Mouse (Mus musculus): ENCODE results near the gene 2410004P03Rik. TPM values are rescaled to one million over a fixed set of nuclear protein-coding genes. Genes with fewer than 3 reads are reported as not detected.
"Not testable (repeated sequence)": the region's sequence is repeated elsewhere in the genome, so short reads cannot be mapped to it uniquely, and the experiment has no call there.

2410004P03Rik gene
- polyA plus RNA-seq, 1 experiment from 2014 or later = 0.26 TPM

- no peak for DNase-seq (ENCODE audit: low spot score)
- WGBS = 64% methylated on average over 9 of the region's 9 CpGs
- ATAC-seq (replicated peaks; ENCODE audit: low FRiP score, low TSS enrichment, low read depth) = 0 out of 2 replicates have a peak, but pooled peaks have one; percentile 34
- Histone ChIP-seq H3K4me3 (ENCODE audit: low read depth, low read length) (no peak overlapping the region), H3K36me3 (ENCODE audit: control insufficient read depth, insufficient read depth, low read length) (no peaks in the 10 kb centered on the region), H3K4me1 (replicated peaks; ENCODE audit: control insufficient read depth, insufficient read depth, low read length) (no peaks in the 10 kb centered on the region; the same call in 1 of the 2 replicates), H3K4me2 (ENCODE audit: low read length) (no peak overlapping the region), H3K9me3 (ENCODE audit: control insufficient read depth, low read length) (no peaks in the 10 kb centered on the region), H3K27me3 (replicated peaks; ENCODE audit: control insufficient read depth, insufficient read depth, low read length) (no peaks in the 10 kb centered on the region), H3K9ac (ENCODE audit: low read length) (no peak overlapping the region), H3K27ac (ENCODE audit: low read depth) (no peak overlapping the region)
Measured at GRCm38 (mm10) chr12:17033464-17033841, 21.9 kb upstream of the 2410004P03Rik start.

DNA sequence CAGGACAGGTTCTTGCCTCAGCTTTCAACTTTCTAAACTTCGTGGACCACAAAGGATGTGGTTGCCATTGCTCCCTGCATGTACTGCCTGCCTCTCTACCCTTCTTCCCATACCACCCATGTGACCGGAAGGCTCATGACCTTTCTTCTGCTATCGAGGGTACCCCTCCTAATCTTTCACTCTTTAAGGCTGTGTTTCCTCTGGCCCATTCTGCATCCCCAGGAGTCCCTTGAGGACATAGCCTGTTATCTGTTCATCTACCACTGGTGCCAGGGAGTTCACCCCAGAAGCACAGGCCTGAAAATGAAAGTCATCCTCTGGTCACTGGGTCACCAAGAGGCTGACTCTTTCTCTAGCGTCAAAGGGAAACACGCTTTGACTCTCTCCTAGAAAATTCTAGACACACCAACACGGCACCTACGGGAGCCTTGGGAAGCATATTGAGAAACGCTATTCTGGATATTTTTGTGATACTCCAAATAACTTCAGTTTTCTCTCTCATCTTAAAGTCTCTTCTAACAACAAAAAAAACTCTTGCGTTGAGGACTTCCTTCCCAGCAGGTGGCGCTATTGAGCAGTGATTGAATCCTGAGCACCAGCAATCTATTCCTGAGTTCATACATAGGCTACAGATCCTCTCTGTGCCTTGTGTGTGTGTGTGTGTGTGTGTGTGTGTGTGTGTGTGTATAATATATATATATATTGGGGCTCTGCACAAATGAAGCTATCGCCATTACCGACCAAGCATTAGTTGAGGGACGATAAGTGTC, 21.4 kb upstream of the 2410004P03Rik start:
- Histone ChIP-seq H3K36me3 (ENCODE audit: control insufficient read depth, insufficient read depth, low read length) (no peaks in the 10 kb centered on the region), H3K27ac (ENCODE audit: low read depth) (no peak overlapping the region), H3K27me3 (replicated peaks; ENCODE audit: control insufficient read depth, insufficient read depth, low read length) (no peaks in the 10 kb centered on the region), H3K9ac (ENCODE audit: low read length) (no peak overlapping the region), H3K4me3 (ENCODE audit: low read depth, low read length) (no peak overlapping the region), H3K9me3 (ENCODE audit: control insufficient read depth, low read length) (no peaks in the 10 kb centered on the region), H3K4me1 (replicated peaks; ENCODE audit: control insufficient read depth, insufficient read depth, low read length) (no peaks in the 10 kb centered on the region; the same call in 1 of the 2 replicates), H3K4me2 (ENCODE audit: low read length) (no peak overlapping the region)
- 32% methylated on average over 13 of the region's 13 CpGs for WGBS
- DNase-seq (ENCODE audit: low spot score) (peak; percentile 86), ATAC-seq (replicated peaks; ENCODE audit: low FRiP score, low TSS enrichment, low read depth) (no peak)

- H3K4me3 ChIP-seq (ENCODE audit: low read depth, low read length) = no peak overlapping the region
- no peaks in the 10 kb centered on the region for H3K36me3 ChIP-seq (ENCODE audit: control insufficient read depth, insufficient read depth, low read length)
- no peak overlapping the region for H3K27ac ChIP-seq (ENCODE audit: low read depth)
- H3K4me1 ChIP-seq (replicated peaks; ENCODE audit: control insufficient read depth, insufficient read depth, low read length) = no peaks in the 10 kb centered on the region
- H3K27me3 ChIP-seq (replicated peaks; ENCODE audit: control insufficient read depth, insufficient read depth, low read length) = no peaks in the 10 kb centered on the region
- 88% methylated on average over 6 of the region's 6 CpGs for WGBS
- ATAC-seq (replicated peaks; ENCODE audit: low FRiP score, low TSS enrichment, low read depth) (no peak), DNase-seq (ENCODE audit: low spot score) (no peak)
- H3K9ac ChIP-seq (ENCODE audit: low read length) = no peak overlapping the region
- H3K9me3 ChIP-seq (ENCODE audit: control insufficient read depth, low read length) = no peaks in the 10 kb centered on the region
- H3K4me2 ChIP-seq (ENCODE audit: low read length) = no peak overlapping the region
Measured at GRCm38 (mm10) chr12:17024554-17025110, 13.1 kb upstream of the 2410004P03Rik start.

DNA sequence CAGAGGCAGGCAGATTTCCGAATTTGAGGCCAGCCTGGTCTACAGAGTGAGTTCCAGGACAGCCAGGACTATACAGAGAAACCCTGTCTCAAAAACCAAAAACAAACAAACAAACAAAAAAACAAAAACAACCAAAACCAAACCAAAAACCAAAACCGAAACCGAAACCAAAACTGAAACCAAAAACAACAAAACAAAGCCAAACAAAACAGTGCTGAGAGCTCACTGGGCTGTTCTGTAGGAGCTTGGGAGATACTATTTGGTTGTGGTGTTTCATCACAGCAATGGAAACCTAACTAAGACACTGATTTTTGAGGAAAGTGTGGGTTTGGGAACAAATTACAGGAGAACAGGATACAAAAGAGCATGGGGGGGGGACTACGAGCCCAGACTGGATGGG, 10.6 kb upstream of the 2410004P03Rik start:
- WGBS = 81% methylated on average over 4 of the region's 4 CpGs
- H3K4me1 ChIP-seq (replicated peaks; ENCODE audit: control insufficient read depth, insufficient read depth, low read length) = no peaks in the 10 kb centered on the region
- no peaks in the 10 kb centered on the region for H3K9me3 ChIP-seq (ENCODE audit: control insufficient read depth, low read length)
- H3K4me2 ChIP-seq (ENCODE audit: low read length) = no peak overlapping the region
- no peak overlapping the region for H3K9ac ChIP-seq (ENCODE audit: low read length)
- no peak overlapping the region for H3K27ac ChIP-seq (ENCODE audit: low read depth)
- ATAC-seq (replicated peaks; ENCODE audit: low FRiP score, low TSS enrichment, low read depth) (no peak), DNase-seq (ENCODE audit: low spot score) (no peak)
- no peaks in the 10 kb centered on the region for H3K27me3 ChIP-seq (replicated peaks; ENCODE audit: control insufficient read depth, insufficient read depth, low read length)
- no peak overlapping the region for H3K4me3 ChIP-seq (ENCODE audit: low read depth, low read length)
- H3K36me3 ChIP-seq (ENCODE audit: control insufficient read depth, insufficient read depth, low read length) = no peaks in the 10 kb centered on the region

GRCm38 (mm10) chr12:17021125-17021524, 9.6 kb upstream of the 2410004P03Rik start:
- H3K36me3 ChIP-seq (ENCODE audit: control insufficient read depth, insufficient read depth, low read length); H3K27ac ChIP-seq (ENCODE audit: low read depth): not testable (repeated sequence)
- WGBS = 80% methylated on average over 4 of the region's 4 CpGs

DNA sequence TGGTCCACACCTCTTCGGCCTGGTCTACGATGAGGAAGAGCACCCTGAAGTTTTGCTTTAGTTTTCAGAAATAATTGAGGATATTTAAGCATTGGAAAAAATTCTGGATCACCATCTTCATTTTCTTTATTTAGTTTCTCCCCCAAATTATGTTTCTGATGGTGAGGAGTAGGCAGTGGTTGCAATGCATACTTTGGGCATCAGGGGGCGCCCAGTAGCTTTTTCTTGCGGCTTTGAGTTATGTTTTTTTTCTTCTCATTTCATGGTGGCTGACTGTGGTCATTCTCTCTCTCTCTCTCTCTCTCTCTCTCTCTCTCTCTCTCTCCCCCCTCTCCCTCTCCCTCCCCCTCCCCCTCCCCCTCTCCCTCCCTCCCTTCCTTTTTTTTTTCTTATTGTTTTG, 6.9 kb upstream of the 2410004P03Rik start:
- Histone ChIP-seq H3K9me3 (ENCODE audit: control insufficient read depth, low read length) (peaks cover 4% of the 10 kb centered on the region; the same call in 1 of the 2 replicates), H3K27ac (ENCODE audit: low read depth) (no peak overlapping the region), H3K27me3 (replicated peaks; ENCODE audit: control insufficient read depth, insufficient read depth, low read length) (no peaks in the 10 kb centered on the region), H3K4me2 (ENCODE audit: low read length) (no peak overlapping the region), H3K4me1 (replicated peaks; ENCODE audit: control insufficient read depth, insufficient read depth, low read length) (no peaks in the 10 kb centered on the region), H3K4me3 (ENCODE audit: low read depth, low read length) (no peak overlapping the region), H3K36me3 (ENCODE audit: control insufficient read depth, insufficient read depth, low read length) (no peaks in the 10 kb centered on the region), H3K9ac (ENCODE audit: low read length) (no peak overlapping the region)
- no peak for ATAC-seq (replicated peaks; ENCODE audit: low FRiP score, low TSS enrichment, low read depth)
- 26% methylated on average over 4 of the region's 4 CpGs for WGBS
- peak; percentile 87 for DNase-seq (ENCODE audit: low spot score)

More at GRCm38 (mm10) chr12:17021125-17021524, 9.6 kb upstream of the 2410004P03Rik start:
- H3K9ac ChIP-seq (ENCODE audit: low read length); H3K4me3 ChIP-seq (ENCODE audit: low read depth, low read length); H3K27me3 ChIP-seq (replicated peaks; ENCODE audit: control insufficient read depth, insufficient read depth, low read length); H3K4me1 ChIP-seq (replicated peaks; ENCODE audit: control insufficient read depth, insufficient read depth, low read length); H3K9me3 ChIP-seq (ENCODE audit: control insufficient read depth, low read length); DNase-seq (ENCODE audit: low spot score); ATAC-seq (replicated peaks; ENCODE audit: low FRiP score, low TSS enrichment, low read depth); H3K4me2 ChIP-seq (ENCODE audit: low read length): not testable (repeated sequence)

GRCm38 (mm10) chr12:17015711-17016110, 4.2 kb upstream of the 2410004P03Rik start:
- DNase-seq (ENCODE audit: low spot score) = no peak
- Histone ChIP-seq H3K27me3 (replicated peaks; ENCODE audit: control insufficient read depth, insufficient read depth, low read length) (no peaks in the 10 kb centered on the region), H3K9ac (ENCODE audit: low read length) (no peak overlapping the region), H3K4me2 (ENCODE audit: low read length) (no peak overlapping the region), H3K36me3 (ENCODE audit: control insufficient read depth, insufficient read depth, low read length) (no peaks in the 10 kb centered on the region), H3K27ac (ENCODE audit: low read depth) (no peak overlapping the region), H3K4me1 (replicated peaks; ENCODE audit: control insufficient read depth, insufficient read depth, low read length) (0 out of 2 replicates have a peak, but pooled peaks cover 3% of the 10 kb centered on the region), H3K9me3 (ENCODE audit: control insufficient read depth, low read length) (peaks cover 4% of the 10 kb centered on the region; the same call in 1 of the 2 replicates), H3K4me3 (ENCODE audit: low read depth, low read length) (no peak overlapping the region)
- ATAC-seq (replicated peaks; ENCODE audit: low FRiP score, low TSS enrichment, low read depth) = no peak
- WGBS = 66% methylated on average over 2 of the region's 2 CpGs

DNA sequence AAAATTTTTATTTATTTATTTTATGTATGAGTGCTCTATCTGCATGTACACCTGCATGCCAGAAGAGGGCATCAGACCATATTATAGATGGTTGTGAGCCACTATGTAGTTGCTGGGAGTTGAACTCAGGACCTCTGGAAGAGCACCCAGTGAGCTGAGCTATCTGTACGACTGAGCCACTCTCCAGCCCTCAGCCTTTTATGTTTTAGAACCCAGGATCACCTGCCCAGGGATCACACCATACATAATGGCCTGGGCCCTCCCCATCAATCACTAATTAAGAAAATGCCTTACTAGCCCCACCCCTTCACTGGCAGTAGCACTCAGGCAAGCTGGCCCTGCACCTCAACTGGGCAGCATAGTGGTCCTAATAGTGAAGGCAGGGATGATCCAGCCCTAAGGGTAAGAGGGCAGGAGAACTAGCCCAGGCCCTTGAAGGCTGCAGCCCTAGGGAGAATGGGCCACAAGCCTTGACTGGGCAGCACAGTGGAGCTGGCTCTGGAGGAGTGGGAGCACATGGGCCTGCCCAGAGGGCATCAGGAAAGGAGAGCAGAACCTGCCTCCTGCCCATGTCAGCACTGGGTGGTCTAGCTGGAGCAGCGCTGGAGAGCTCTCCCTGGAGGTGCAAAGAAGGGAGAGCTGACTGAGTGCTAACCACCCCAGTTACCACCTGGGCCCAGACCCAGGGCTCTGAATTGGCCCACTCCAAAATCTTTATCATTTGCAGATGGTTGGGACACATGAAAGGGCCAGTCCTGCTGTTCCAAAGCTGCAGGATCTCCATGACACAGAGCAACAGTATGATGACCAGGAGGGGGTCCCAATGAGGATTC, 756 bp upstream of the 2410004P03Rik start:
- H3K4me1 ChIP-seq (replicated peaks; ENCODE audit: control insufficient read depth, insufficient read depth, low read length) = 0 out of 2 replicates have a peak, but pooled peaks cover 3% of the 10 kb centered on the region
- H3K36me3 ChIP-seq (ENCODE audit: control insufficient read depth, insufficient read depth, low read length) = no peaks in the 10 kb centered on the region
- ATAC-seq (replicated peaks; ENCODE audit: low FRiP score, low TSS enrichment, low read depth) (peak; percentile 40; the same call in 1 of the 2 replicates), DNase-seq (ENCODE audit: low spot score) (no peak)
- no peaks in the 10 kb centered on the region for H3K27me3 ChIP-seq (replicated peaks; ENCODE audit: control insufficient read depth, insufficient read depth, low read length)
- H3K9ac ChIP-seq (ENCODE audit: low read length) = no peak overlapping the region
- peaks cover 4% of the 10 kb centered on the region; the same call in 1 of the 2 replicates for H3K9me3 ChIP-seq (ENCODE audit: control insufficient read depth, low read length)
- H3K27ac ChIP-seq (ENCODE audit: low read depth) = no peak overlapping the region
- no peak overlapping the region for H3K4me2 ChIP-seq (ENCODE audit: low read length)
- no peak overlapping the region for H3K4me3 ChIP-seq (ENCODE audit: low read depth, low read length)
- 84% methylated on average over 2 of the region's 2 CpGs for WGBS
